Mouse (Mus musculus): Measurements from ENCODE around the gene Mrps27. TPM values are rescaled to one million over a fixed set of nuclear protein-coding genes. Genes with fewer than 3 reads are reported as not detected.

Gene Mrps27
- total RNA-seq, 2 experiments from 2014 or later, result 28.3 to 28.7 TPM

- intact Hi-C loops (cut with DNase I), result no loop called here
- DNase-seq, result peak; percentile 54
Observed at GRCm38 (mm10) chr13:99434494-99434893, 89.9 kb downstream of the Mrps27 start.

- intact Hi-C loops (cut with DNase I), result no loop called here
- no peak for DNase-seq
Observed at GRCm38 (mm10) chr13:99437051-99437450, 92.5 kb downstream of the Mrps27 start.

GRCm38 (mm10) chr13:99439357-99439756 is 94.8 kb downstream of the Mrps27 start:
- DNase-seq, result no peak
- intact Hi-C loops (cut with DNase I), result no loop called here

GRCm38 (mm10) chr13:99440228-99440627 is 95.6 kb downstream of the Mrps27 start:
- DNase-seq, result no peak
- intact Hi-C loops (cut with DNase I), result no loop called here

GRCm38 (mm10) chr13:99441700-99442433 is 97.3 kb downstream of the Mrps27 start:
- no peak for DNase-seq
- intact Hi-C loops (cut with DNase I), result no loop called here

GRCm38 (mm10) chr13:99442434-99443249 is 98.1 kb downstream of the Mrps27 start:
- no peak for DNase-seq
- intact Hi-C loops (cut with DNase I), result no loop called here

GRCm38 (mm10) chr13:99443484-99444175 is 99.0 kb downstream of the Mrps27 start:
- DNase-seq, result peak; percentile 51
- intact Hi-C loops (cut with DNase I), result no loop called here

GRCm38 (mm10) chr13:99444431-99444871 is 99.9 kb downstream of the Mrps27 start:
- DNase-seq, result peak; percentile 72
- intact Hi-C loops (cut with DNase I), result no loop called here

- DNase-seq, result no peak
- intact Hi-C loops (cut with DNase I), result no loop called here
Observed at GRCm38 (mm10) chr13:99444880-99445279, 100.3 kb downstream of the Mrps27 start.

- no peak for DNase-seq
- intact Hi-C loops (cut with DNase I), result no loop called here
Observed at GRCm38 (mm10) chr13:99447002-99447401, 102.4 kb downstream of the Mrps27 start.

- peak; percentile 60 for DNase-seq
- intact Hi-C loops (cut with DNase I), result no loop called here
Observed at GRCm38 (mm10) chr13:99447403-99448199, 103.0 kb downstream of the Mrps27 start.

- intact Hi-C loops (cut with DNase I), result no loop called here
- DNase-seq, result no peak
Observed at GRCm38 (mm10) chr13:99448278-99448677, 103.7 kb downstream of the Mrps27 start.

GRCm38 (mm10) chr13:99449547-99449946 is 105.0 kb downstream of the Mrps27 start:
- no peak for DNase-seq
- intact Hi-C loops (cut with DNase I), result no loop called here

GRCm38 (mm10) chr13:99450766-99451165 is 106.2 kb downstream of the Mrps27 start:
- peak; percentile 80 for DNase-seq
- intact Hi-C loops (cut with DNase I), result no loop called here

GRCm38 (mm10) chr13:99451276-99451675 is 106.7 kb downstream of the Mrps27 start:
- intact Hi-C loops (cut with DNase I), result no loop called here
- no peak for DNase-seq

- DNase-seq, result no peak
- intact Hi-C loops (cut with DNase I), result no loop called here
Observed at GRCm38 (mm10) chr13:99452444-99452843, 107.9 kb downstream of the Mrps27 start.

GRCm38 (mm10) chr13:99454977-99455376 is 110.4 kb downstream of the Mrps27 start:
- intact Hi-C loops (cut with DNase I), result no loop called here
- no peak for DNase-seq

- intact Hi-C loops (cut with DNase I), result no loop called here
Observed at GRCm38 (mm10) chr13:99458658-99459386, 114.2 kb downstream of the Mrps27 start.

GRCm38 (mm10) chr13:99459612-99460011 is 115.0 kb downstream of the Mrps27 start:
- intact Hi-C loops (cut with DNase I), result no loop called here

More at GRCm38 (mm10) chr13:99458658-99459386, 114.2 kb downstream of the Mrps27 start:
- peak; percentile 83 for DNase-seq

GRCm38 (mm10) chr13:99461886-99462285 is 117.3 kb downstream of the Mrps27 start:
- no peak for DNase-seq
- intact Hi-C loops (cut with DNase I), result no loop called here

More at GRCm38 (mm10) chr13:99459612-99460011, 115.0 kb downstream of the Mrps27 start:
- no peak for DNase-seq

All from left cerebral cortex, postnatal 4 days (tissue).